Mouse (Mus musculus): Measurements from ENCODE around the gene Stard10.

DNA sequence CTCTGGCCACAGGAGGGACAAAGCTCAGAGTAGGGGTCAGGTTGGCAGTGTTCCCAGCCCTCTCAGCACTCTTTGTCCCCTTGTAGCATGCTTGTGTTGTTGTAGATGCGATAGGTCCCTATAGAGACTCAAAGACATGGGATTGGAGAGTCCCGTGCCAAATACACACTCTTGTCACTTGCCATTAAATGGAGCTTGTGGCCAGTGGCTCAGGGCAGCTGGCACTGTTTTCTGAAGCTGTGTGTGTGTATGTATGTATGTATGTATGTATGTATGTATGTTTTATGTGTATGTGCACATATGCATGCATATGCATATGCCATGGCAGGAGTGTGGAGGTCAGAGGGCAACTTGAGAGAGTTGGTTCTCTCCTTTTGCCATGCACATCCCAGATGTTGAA, 10.9 kb downstream of the Stard10 start:
- TF ChIP-seq CTCF (IDR thresholded peaks at IDR 0.05; ENCODE audit: low read depth, low read length) (no peak), POLR2A (IDR thresholded peaks at IDR 0.05; ENCODE audit: extremely low read depth, insufficient read depth, low read length) (no peak)

Data from liver, adult 2 months (tissue).